Mouse (Mus musculus) G1E-ER4 (cell line): ENCODE results near the gene Cul7. TPM values are rescaled to one million over a fixed set of nuclear protein-coding genes. Genes with fewer than 3 reads are reported as not detected.

Experiments
- GATA1 ChIP-seq: IDR thresholded peaks from one replicate; pipeline ENCODE4 v1.8.0; 2012; ENCODE audit warnings: low read length, inconsistent platforms
- polyA plus RNA-seq: library from polyadenylated mRNA; stranded (reverse); fragments of >175 nt; gene quantifications from 2 replicates; pipeline ENCODE4 v1.2.3, GENCODE M21; 2012

Cul7 gene
- polyA plus RNA-seq, 1 experiment: 94.6 TPM

- no peak for TF ChIP-seq GATA1
These were observed 55.0 kb downstream of the Cul7 start, which contains the start of gene Ppp2r5d for GRCm38 (mm10) chr17:46704887-46705835. Ppp2r5d (minus strand) TSS chr17:46705111.

GRCm38 (mm10) chr17:46706375-46707089, 56.4 kb downstream of the Cul7 start:
- TF ChIP-seq GATA1: no peak

- TF ChIP-seq GATA1: no peak
These were observed 60.9 kb downstream of the Cul7 start, which contains the start of gene Pex6 for GRCm38 (mm10) chr17:46710959-46711597. Pex6 (plus strand) TSS chr17:46711463.

- no peak for TF ChIP-seq GATA1
These were observed 61.6 kb downstream of the Cul7 start for GRCm38 (mm10) chr17:46711612-46712271.

- TF ChIP-seq GATA1: no peak
These were observed 62.3 kb downstream of the Cul7 start for GRCm38 (mm10) chr17:46712442-46712841.

- no peak for TF ChIP-seq GATA1
These were observed 63.7 kb downstream of the Cul7 start for GRCm38 (mm10) chr17:46713849-46714248.

Other genes starting within 250 kb of the Cul7 start
- not detected in 2 replicates for gene Crip3, start 221.4 kb upstream of the Cul7 start, polyA plus RNA-seq
- gene Slc22a7, start 211.9 kb upstream of the Cul7 start, polyA plus RNA-seq: not detected in 2 replicates
- gene Ttbk1, start 162.7 kb upstream of the Cul7 start, polyA plus RNA-seq: not detected in 2 replicates
- gene Dnph1, start 153.6 kb upstream of the Cul7 start, polyA plus RNA-seq: 45.3 and 54.4 TPM in 2 replicates
- 0.48 and 0.79 TPM in 2 replicates for gene Cul9, start 103.9 kb upstream of the Cul7 start, polyA plus RNA-seq
- 142 and 147 TPM in 2 replicates for gene Srf, start 94.2 kb upstream of the Cul7 start, polyA plus RNA-seq
- not detected in 2 replicates for gene Ptk7, start 20.8 kb upstream of the Cul7 start, polyA plus RNA-seq
- 6.4 and 7.8 TPM in 2 replicates for gene Klc4, start 4.3 kb upstream of the Cul7 start, polyA plus RNA-seq
- 790 and 1,047 TPM in 2 replicates for gene Mrpl2, start 4.1 kb upstream of the Cul7 start, polyA plus RNA-seq
- 38.5 and 49.7 TPM in 2 replicates for gene Rrp36, start 24.0 kb downstream of the Cul7 start, polyA plus RNA-seq
- gene Mea1, start 28.5 kb downstream of the Cul7 start, polyA plus RNA-seq: 119 and 135 TPM in 2 replicates
- 255 and 339 TPM in 2 replicates for gene Klhdc3, start 30.6 kb downstream of the Cul7 start, polyA plus RNA-seq
- gene Ppp2r5d, start 54.8 kb downstream of the Cul7 start, polyA plus RNA-seq: 94.1 and 94.3 TPM in 2 replicates
- 39.0 and 43.4 TPM in 2 replicates for gene Pex6, start 61.1 kb downstream of the Cul7 start, polyA plus RNA-seq
- 0.16 and 0.37 TPM in 2 replicates for gene Gnmt, start 78.8 kb downstream of the Cul7 start, polyA plus RNA-seq
- gene Cnpy3, start 101.9 kb downstream of the Cul7 start, polyA plus RNA-seq: 72.4 and 81.9 TPM in 2 replicates
- not detected in 2 replicates for gene Ptcra, start 113.4 kb downstream of the Cul7 start, polyA plus RNA-seq
- gene 2310039H08Rik, start 122.3 kb downstream of the Cul7 start, polyA plus RNA-seq: 144 and 204 TPM in 2 replicates
- 6.3 and 11.6 TPM in 2 replicates for gene Rpl7l1, start 132.3 kb downstream of the Cul7 start, polyA plus RNA-seq
- gene Bicral, start 208.1 kb downstream of the Cul7 start, polyA plus RNA-seq: 8.4 and 9.8 TPM in 2 replicates
- gene Tbcc, start 240.3 kb downstream of the Cul7 start, polyA plus RNA-seq: 33.2 and 44.9 TPM in 2 replicates